Mouse (Mus musculus) frontal cortex, postnatal 36 days (tissue): ENCODE measurements around the gene Nop16.
A peak's percentile ranks its signal among the peaks of the same experiment; 100 is the strongest.

Experiments used
- DNase-seq, 2 experiments: peaks; one replicate each; pipeline ENCODE4 v3.0.0; 2022; ENCODE audit warnings: low spot score in 2 of 2

Gene Nop16

GRCm38 (mm10) chr13:54596870-54597269 is 7.0 kb upstream of the Nop16 start:
- no peak for DNase-seq

- no peak for DNase-seq
Observed at GRCm38 (mm10) chr13:54596107-54596690, 6.3 kb upstream of the Nop16 start.

- no peak for DNase-seq
Observed at GRCm38 (mm10) chr13:54593617-54594016, 3.7 kb upstream of the Nop16 start.

GRCm38 (mm10) chr13:54591776-54592356 is 2.0 kb upstream of the Nop16 start:
- DNase-seq, result no peak

- no peak for DNase-seq
Observed at GRCm38 (mm10) chr13:54589414-54589995, 385 bp downstream of the Nop16 start.

GRCm38 (mm10) chr13:54585831-54586230 is 4.1 kb downstream of the Nop16 start:
- no peak for DNase-seq

GRCm38 (mm10) chr13:54582860-54583259 is 7.0 kb downstream of the Nop16 start:
- no peak for DNase-seq

GRCm38 (mm10) chr13:54582126-54582525 is 7.8 kb downstream of the Nop16 start:
- no peak for DNase-seq

- DNase-seq, result no peak
Observed at GRCm38 (mm10) chr13:54581385-54581784, 8.5 kb downstream of the Nop16 start.

GRCm38 (mm10) chr13:54577652-54578507 is 12.0 kb downstream of the Nop16 start:
- DNase-seq, result no peak

- DNase-seq, result no peak
Observed at GRCm38 (mm10) chr13:54575489-54575888, 14.4 kb downstream of the Nop16 start.

- DNase-seq, result peak; percentile 62 to 75
Observed at GRCm38 (mm10) chr13:54574854-54575481, 14.9 kb downstream of the Nop16 start, which contains the start of gene Arl10. TSS of gene Arl10 (plus strand) at chr13:54575015.

- DNase-seq, result no peak
Observed at GRCm38 (mm10) chr13:54572621-54573020, 17.3 kb downstream of the Nop16 start.

- DNase-seq, result no peak
Observed at GRCm38 (mm10) chr13:54571637-54572036, 18.3 kb downstream of the Nop16 start.

- DNase-seq, result no peak
Observed at GRCm38 (mm10) chr13:54570736-54571135, 19.2 kb downstream of the Nop16 start.

GRCm38 (mm10) chr13:54569282-54569681 is 20.6 kb downstream of the Nop16 start:
- DNase-seq, result no peak

GRCm38 (mm10) chr13:54568380-54568779 is 21.5 kb downstream of the Nop16 start:
- DNase-seq, result no peak

GRCm38 (mm10) chr13:54565594-54566345 is 24.1 kb downstream of the Nop16 start:
- peak; percentile 31 to 41 for DNase-seq

- peak; percentile 90 to 96 for DNase-seq
Observed at GRCm38 (mm10) chr13:54565201-54565581, 24.7 kb downstream of the Nop16 start, which contains the start of gene 4833439L19Rik. TSS of gene 4833439L19Rik (minus strand) at chr13:54565435.

GRCm38 (mm10) chr13:54564232-54565200 is 25.4 kb downstream of the Nop16 start:
- no peak for DNase-seq
